Mouse (Mus musculus) bone marrow macrophage, adult 2 months (primary cell): ENCODE measurements around the gene Npas3. TPM values are rescaled to one million over a fixed set of nuclear protein-coding genes. Genes with fewer than 3 reads are reported as not detected.

Source experiments
- H3K27ac ChIP-seq: 2 replicates; pipeline ENCODE4 v1.5.1; 2012; ENCODE audit warnings: low read depth, low read length; ENCODE audit not compliant: insufficient read depth
- H3K4me1 ChIP-seq: 2 replicates; pipeline ENCODE4 v1.6.1; 2012; ENCODE audit warnings: low read length; ENCODE audit not compliant: control insufficient read depth, insufficient read depth
- H3K4me3 ChIP-seq: 2 replicates; pipeline ENCODE4 v1.5.1; 2012; ENCODE audit warnings: mild to moderate bottlenecking, low read length, moderate library complexity; ENCODE audit not compliant: insufficient read depth
- CTCF ChIP-seq: IDR thresholded peaks from 2 replicates; pipeline ENCODE4 v1.5.1; 2012; ENCODE audit warnings: low read depth, mild to moderate bottlenecking, low read length, moderate library complexity
- POLR2A ChIP-seq: IDR thresholded peaks from 2 replicates; pipeline ENCODE4 v1.6.1; 2012; ENCODE audit warnings: mild to moderate bottlenecking, low read depth, low read length, borderline replicate concordance
- polyA plus RNA-seq: library from polyadenylated mRNA; stranded (reverse); fragments of >200 nt; gene quantifications from 2 replicates; pipeline ENCODE4 v1.2.4, GENCODE M21; 2012; ENCODE audit not compliant: missing spikeins, insufficient read depth, insufficient read length

The Npas3 gene
- polyA plus RNA-seq, 1 experiment, result not detected

- H3K27ac ChIP-seq, result no peak overlapping the region
- no peaks in the 10 kb centered on the region for H3K4me1 ChIP-seq
- TF ChIP-seq CTCF (no peak), POLR2A (no peak)
- no peak overlapping the region for H3K4me3 ChIP-seq
Measured at GRCm38 (mm10) chr12:53623793-53624192, 375.3 kb downstream of the Npas3 start.

- Histone ChIP-seq H3K4me1 (no peaks in the 10 kb centered on the region), H3K4me3 (no peak overlapping the region), H3K27ac (no peak overlapping the region)
- TF ChIP-seq CTCF (no peak), POLR2A (no peak)
Measured at GRCm38 (mm10) chr12:53624379-53625021, 376.0 kb downstream of the Npas3 start.

- TF ChIP-seq CTCF, result no peak
- no peak for TF ChIP-seq POLR2A
- Histone ChIP-seq H3K4me3 (no peak overlapping the region), H3K4me1 (no peaks in the 10 kb centered on the region), H3K27ac (no peak overlapping the region)
Measured at GRCm38 (mm10) chr12:53629483-53630120, 381.1 kb downstream of the Npas3 start.

GRCm38 (mm10) chr12:53630607-53631006 is 382.1 kb downstream of the Npas3 start:
- no peak for TF ChIP-seq CTCF
- TF ChIP-seq POLR2A, result no peak
- H3K27ac ChIP-seq, result no peak overlapping the region
- H3K4me3 ChIP-seq, result no peak overlapping the region
- no peaks in the 10 kb centered on the region for H3K4me1 ChIP-seq

- no peak overlapping the region for H3K4me3 ChIP-seq
- H3K4me1 ChIP-seq, result no peaks in the 10 kb centered on the region
- no peak for TF ChIP-seq CTCF
- TF ChIP-seq POLR2A, result no peak
- no peak overlapping the region for H3K27ac ChIP-seq
Measured at GRCm38 (mm10) chr12:53631315-53632106, 383.0 kb downstream of the Npas3 start.

- Histone ChIP-seq H3K27ac (no peak overlapping the region), H3K4me1 (no peaks in the 10 kb centered on the region), H3K4me3 (no peak overlapping the region)
- TF ChIP-seq POLR2A (no peak), CTCF (no peak)
Measured at GRCm38 (mm10) chr12:53638571-53638970, 390.1 kb downstream of the Npas3 start.

GRCm38 (mm10) chr12:53647282-53647681 is 398.8 kb downstream of the Npas3 start:
- Histone ChIP-seq H3K4me1 (no peaks in the 10 kb centered on the region), H3K27ac (no peak overlapping the region), H3K4me3 (no peak overlapping the region)
- TF ChIP-seq CTCF, result no peak
- TF ChIP-seq POLR2A, result no peak

- H3K27ac ChIP-seq, result no peak overlapping the region
- H3K4me3 ChIP-seq, result no peak overlapping the region
- TF ChIP-seq POLR2A (no peak), CTCF (no peak)
- H3K4me1 ChIP-seq, result no peaks in the 10 kb centered on the region
Measured at GRCm38 (mm10) chr12:53656301-53656700, 407.8 kb downstream of the Npas3 start.

- Histone ChIP-seq H3K4me1 (no peaks in the 10 kb centered on the region), H3K4me3 (no peak overlapping the region), H3K27ac (no peak overlapping the region)
- TF ChIP-seq CTCF (no peak), POLR2A (no peak)
Measured at GRCm38 (mm10) chr12:53664084-53664483, 415.6 kb downstream of the Npas3 start.

GRCm38 (mm10) chr12:53671846-53672245 is 423.4 kb downstream of the Npas3 start:
- Histone ChIP-seq H3K27ac (no peak overlapping the region), H3K4me3 (no peak overlapping the region), H3K4me1 (no peaks in the 10 kb centered on the region)
- TF ChIP-seq CTCF (no peak), POLR2A (no peak)
